Mouse (Mus musculus): Measurements from ENCODE around the gene Pygo2. TPM values are rescaled to one million over a fixed set of nuclear protein-coding genes. Genes with fewer than 3 reads are reported as not detected.

Pygo2 gene
- polyA plus RNA-seq, 1 experiment, result 87.5 TPM

DNA sequence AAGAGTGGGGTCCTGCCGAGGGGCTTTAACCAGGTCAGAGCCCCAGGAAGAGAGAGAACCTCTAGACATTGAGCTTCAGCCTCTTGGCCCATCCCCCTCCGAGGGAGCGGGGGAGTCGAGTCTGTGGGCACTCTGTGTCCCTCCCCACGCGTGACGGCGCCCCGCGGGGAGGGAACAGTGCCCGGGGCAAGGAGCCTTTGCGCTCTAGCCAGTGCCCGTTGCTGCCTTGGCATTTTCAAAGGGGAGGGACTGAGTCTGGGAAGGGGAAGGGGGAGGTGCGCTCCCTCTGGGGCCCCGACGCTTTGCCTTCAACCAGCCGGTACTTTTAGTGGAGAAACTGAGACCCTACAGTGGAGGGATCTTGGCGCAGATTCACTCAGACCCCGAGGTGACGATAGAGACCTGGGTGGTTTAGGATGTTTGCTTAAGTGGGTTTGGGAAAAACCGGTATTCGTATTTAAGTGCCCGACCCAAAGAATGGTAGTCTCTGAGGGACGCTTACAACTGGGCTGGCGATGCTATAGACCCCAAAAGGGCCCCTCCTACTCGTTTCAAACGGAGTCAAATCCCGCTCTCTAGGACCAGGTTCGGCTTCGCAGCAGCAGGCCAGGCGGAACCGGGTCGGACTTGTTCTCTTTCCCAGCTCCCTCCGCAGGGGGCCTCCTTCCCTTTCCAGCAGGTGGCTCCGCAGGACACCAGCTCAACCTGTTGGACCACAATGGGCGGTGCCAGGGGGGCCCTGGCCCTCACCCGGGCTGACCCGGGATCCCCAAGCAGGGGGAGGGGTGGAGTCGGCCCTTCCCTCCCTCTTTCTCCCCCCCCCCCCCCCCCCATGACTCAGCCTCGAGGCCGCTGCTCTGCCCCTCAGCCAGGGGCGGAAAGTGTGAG lies 35.8 kb upstream of the Pygo2 start, which contains the start of gene Zbtb7b:
Zbtb7b (minus strand) TSS at position 771 of the 888 bp plus-strand sequence.
- H3K4me1 ChIP-seq (ENCODE audit: control insufficient read depth, insufficient read depth, insufficient read length, low read length), result peaks cover 10% of the 10 kb centered on the region
- peaks cover 7% of the 10 kb centered on the region; the same call in 1 of the 2 replicates for H3K36me3 ChIP-seq (ENCODE audit: control insufficient read depth, insufficient read depth, low read length)
- H3K27me3 ChIP-seq (ENCODE audit: control insufficient read depth, insufficient read depth, low read length), result no peaks in the 10 kb centered on the region
- peak within 1 kb of the TSS; percentile 72 for H3K4me3 ChIP-seq (ENCODE audit: low read depth, low read length)
- WGBS, result 1% methylated on average over 42 of the region's 42 CpGs
- TF ChIP-seq POLR2A (IDR thresholded peaks at IDR 0.05; ENCODE audit: low read depth, low read length) (no peak; the same call in 1 of the 2 replicates), CTCF (IDR thresholded peaks at IDR 0.05; ENCODE audit: extremely low read depth, insufficient read length, insufficient replicate concordance, low read depth, low read length) (peak; percentile 35; the same call in 1 of the 2 replicates)
- peak within 1 kb of the TSS; percentile 97 for H3K27ac ChIP-seq (ENCODE audit: insufficient read depth, low read depth, low read length)

DNA sequence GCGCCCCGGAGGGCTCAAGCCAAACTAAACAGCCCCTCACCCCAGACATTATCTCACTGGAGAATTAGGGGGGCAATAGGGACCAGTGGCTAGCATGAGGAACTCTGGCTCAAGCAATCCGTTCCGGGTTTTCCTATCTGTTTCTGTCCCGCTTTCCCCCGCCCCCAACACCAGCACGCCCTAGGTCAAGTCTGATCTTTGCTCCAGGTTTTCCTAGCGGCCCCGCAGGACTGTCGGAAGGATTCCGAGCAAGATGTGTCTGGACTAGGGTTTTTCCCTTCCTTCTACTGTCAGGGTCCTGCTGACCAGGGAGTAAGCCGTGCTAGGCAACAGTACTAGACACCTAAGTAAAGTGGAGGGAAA lies 35.1 kb upstream of the Pygo2 start:
- peak overlapping the region; percentile 97 for H3K27ac ChIP-seq (ENCODE audit: insufficient read depth, low read depth, low read length)
- no peak for TF ChIP-seq CTCF (IDR thresholded peaks at IDR 0.05; ENCODE audit: extremely low read depth, insufficient read length, insufficient replicate concordance, low read depth, low read length)
- peak; percentile 56; the same call in 1 of the 2 replicates for TF ChIP-seq POLR2A (IDR thresholded peaks at IDR 0.05; ENCODE audit: low read depth, low read length)
- peaks cover 4% of the 10 kb centered on the region for H3K4me1 ChIP-seq (ENCODE audit: control insufficient read depth, insufficient read depth, insufficient read length, low read length)
- WGBS, result 0% methylated on average over 12 of the region's 12 CpGs
- peak overlapping the region; percentile 72 for H3K4me3 ChIP-seq (ENCODE audit: low read depth, low read length)
- H3K36me3 ChIP-seq (ENCODE audit: control insufficient read depth, insufficient read depth, low read length), result peaks cover 4% of the 10 kb centered on the region; the same call in 1 of the 2 replicates
- no peaks in the 10 kb centered on the region for H3K27me3 ChIP-seq (ENCODE audit: control insufficient read depth, insufficient read depth, low read length)

DNA sequence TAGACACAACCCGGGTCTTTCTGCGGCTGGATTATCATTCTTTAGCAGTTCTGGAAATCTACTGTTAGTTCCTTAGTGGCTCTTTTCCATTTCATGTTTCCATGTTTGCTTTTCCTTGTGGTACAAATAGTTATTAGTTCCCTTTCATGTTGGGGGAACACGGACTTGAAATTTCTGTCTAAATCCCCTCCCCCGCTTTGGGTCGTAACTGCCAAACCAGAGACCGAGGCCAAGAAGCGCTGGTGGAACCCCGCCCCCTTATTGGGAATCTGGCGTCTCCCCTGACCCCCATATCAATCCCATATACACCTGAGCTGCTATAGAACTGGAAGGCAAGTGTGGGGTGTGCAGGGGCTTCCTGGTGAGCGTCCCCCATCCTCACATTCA lies 34.6 kb upstream of the Pygo2 start:
- TF ChIP-seq POLR2A (IDR thresholded peaks at IDR 0.05; ENCODE audit: low read depth, low read length) (no peak), CTCF (IDR thresholded peaks at IDR 0.05; ENCODE audit: extremely low read depth, insufficient read length, insufficient replicate concordance, low read depth, low read length) (no peak)
- Histone ChIP-seq H3K4me1 (ENCODE audit: control insufficient read depth, insufficient read depth, insufficient read length, low read length) (no peaks in the 10 kb centered on the region; the same call in 1 of the 2 replicates), H3K4me3 (ENCODE audit: low read depth, low read length) (peak overlapping the region; percentile 72), H3K27ac (ENCODE audit: insufficient read depth, low read depth, low read length) (peak overlapping the region; percentile 97), H3K36me3 (ENCODE audit: control insufficient read depth, insufficient read depth, low read length) (peaks cover 3% of the 10 kb centered on the region; the same call in 1 of the 2 replicates), H3K27me3 (ENCODE audit: control insufficient read depth, insufficient read depth, low read length) (no peaks in the 10 kb centered on the region)
- WGBS, result 4% methylated on average over 10 of the region's 10 CpGs

DNA sequence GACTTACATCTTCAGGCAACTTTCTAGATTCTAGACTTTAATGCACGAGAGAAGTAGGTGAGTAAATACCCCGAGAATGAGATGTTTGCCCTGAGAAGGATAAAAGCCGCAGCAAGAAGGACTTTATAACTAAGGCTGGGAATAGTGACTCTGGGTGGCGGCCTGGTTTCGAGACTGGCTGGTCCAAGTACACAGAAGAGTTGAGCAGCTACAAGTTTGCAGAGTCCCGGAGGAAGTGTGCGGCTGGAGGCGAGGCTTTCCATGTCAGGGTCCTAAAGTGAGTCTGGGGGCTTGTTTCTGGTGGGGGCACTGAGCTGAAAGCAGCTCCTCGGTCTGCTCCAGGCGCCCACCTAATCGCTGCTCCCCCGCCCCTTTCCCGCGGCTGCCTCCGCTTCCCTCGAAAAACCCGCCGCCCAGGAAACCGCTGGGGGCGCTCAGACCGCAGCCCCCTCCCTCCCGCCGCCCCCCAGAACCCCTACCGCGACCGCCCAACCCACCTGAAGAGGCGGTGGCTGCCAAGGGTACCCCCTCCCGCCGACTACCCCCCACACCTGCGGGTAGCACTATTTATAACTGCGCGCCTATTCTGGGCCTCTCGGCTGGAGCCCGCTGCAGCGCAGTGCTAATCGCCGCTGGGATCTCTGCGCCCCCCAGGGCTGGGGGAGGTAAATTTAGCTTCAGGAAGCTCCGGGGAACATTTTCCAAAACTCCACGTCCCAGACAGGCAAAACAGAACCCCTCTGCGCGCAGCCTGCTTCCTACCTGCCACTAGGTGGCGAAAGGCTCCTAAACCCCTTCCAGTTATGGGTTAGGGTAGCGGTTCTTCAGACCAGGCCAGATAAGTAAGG lies 34.0 kb upstream of the Pygo2 start:
- Histone ChIP-seq H3K36me3 (ENCODE audit: control insufficient read depth, insufficient read depth, low read length) (peaks cover 3% of the 10 kb centered on the region; the same call in 1 of the 2 replicates), H3K4me1 (ENCODE audit: control insufficient read depth, insufficient read depth, insufficient read length, low read length) (no peaks in the 10 kb centered on the region; the same call in 1 of the 2 replicates), H3K27me3 (ENCODE audit: control insufficient read depth, insufficient read depth, low read length) (no peaks in the 10 kb centered on the region), H3K4me3 (ENCODE audit: low read depth, low read length) (peak overlapping the region; percentile 72), H3K27ac (ENCODE audit: insufficient read depth, low read depth, low read length) (peak overlapping the region; percentile 97)
- under 1% methylated on average over 42 of the region's 44 CpGs for WGBS
- TF ChIP-seq CTCF (IDR thresholded peaks at IDR 0.05; ENCODE audit: extremely low read depth, insufficient read length, insufficient replicate concordance, low read depth, low read length), result peak; percentile 92; the same call in 1 of the 2 replicates
- no peak; the same call in 1 of the 2 replicates for TF ChIP-seq POLR2A (IDR thresholded peaks at IDR 0.05; ENCODE audit: low read depth, low read length)

DNA sequence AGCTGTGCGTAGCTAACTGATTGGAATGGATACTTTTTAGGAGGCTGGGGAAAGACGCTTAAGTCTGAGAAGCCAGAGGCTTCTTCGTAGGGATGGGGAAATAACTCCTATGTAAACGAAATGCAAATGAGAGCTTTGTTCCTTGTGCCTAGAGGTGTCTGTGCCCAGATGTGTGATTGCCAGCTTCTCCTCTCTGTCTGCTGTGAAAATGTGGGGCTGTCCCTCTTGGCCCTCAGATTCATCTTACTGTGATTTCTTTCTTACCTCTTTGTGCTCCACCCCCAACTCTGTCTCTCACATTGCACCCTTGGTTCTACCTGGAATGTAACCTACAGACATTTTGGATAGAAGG lies 33.4 kb upstream of the Pygo2 start:
- Histone ChIP-seq H3K4me3 (ENCODE audit: low read depth, low read length) (peak overlapping the region; percentile 72; the same call in 1 of the 2 replicates), H3K27ac (ENCODE audit: insufficient read depth, low read depth, low read length) (no peak overlapping the region), H3K27me3 (ENCODE audit: control insufficient read depth, insufficient read depth, low read length) (no peaks in the 10 kb centered on the region), H3K4me1 (ENCODE audit: control insufficient read depth, insufficient read depth, insufficient read length, low read length) (no peaks in the 10 kb centered on the region; the same call in 1 of the 2 replicates), H3K36me3 (ENCODE audit: control insufficient read depth, insufficient read depth, low read length) (peaks cover 7% of the 10 kb centered on the region)
- whole genome bisulfite sequencing, result 3% methylated on average over 4 of the region's 4 CpGs
- no peak for TF ChIP-seq POLR2A (IDR thresholded peaks at IDR 0.05; ENCODE audit: low read depth, low read length)
- TF ChIP-seq CTCF (IDR thresholded peaks at IDR 0.05; ENCODE audit: extremely low read depth, insufficient read length, insufficient replicate concordance, low read depth, low read length), result no peak

DNA sequence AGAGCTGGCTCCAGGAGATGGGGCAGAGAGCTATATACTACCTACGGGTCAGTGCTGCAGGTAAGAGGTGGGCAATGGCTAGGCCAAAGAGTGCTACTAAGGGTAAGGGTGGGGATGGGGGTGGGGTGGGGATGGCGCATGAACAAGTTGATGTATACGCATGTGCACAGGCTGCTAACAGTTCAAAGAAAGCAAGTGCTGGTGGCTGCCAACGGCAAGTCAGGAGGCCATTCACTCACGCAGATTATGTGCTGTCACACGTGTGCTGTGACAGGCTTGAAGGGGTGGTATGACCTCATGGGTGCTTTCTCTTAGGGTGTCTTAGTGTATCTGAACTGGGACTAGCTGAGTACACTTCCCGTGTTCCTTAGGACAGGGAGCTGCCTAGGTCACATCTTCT lies 28.7 kb upstream of the Pygo2 start:
- H3K4me1 ChIP-seq (ENCODE audit: control insufficient read depth, insufficient read depth, insufficient read length, low read length), result peaks cover 6% of the 10 kb centered on the region; the same call in 1 of the 2 replicates
- H3K27me3 ChIP-seq (ENCODE audit: control insufficient read depth, insufficient read depth, low read length), result no peaks in the 10 kb centered on the region
- no peak overlapping the region for H3K4me3 ChIP-seq (ENCODE audit: low read depth, low read length)
- TF ChIP-seq POLR2A (IDR thresholded peaks at IDR 0.05; ENCODE audit: low read depth, low read length), result no peak
- peaks cover 39% of the 10 kb centered on the region for H3K36me3 ChIP-seq (ENCODE audit: control insufficient read depth, insufficient read depth, low read length)
- no peak overlapping the region for H3K27ac ChIP-seq (ENCODE audit: insufficient read depth, low read depth, low read length)
- WGBS, result 77% methylated on average over 7 of the region's 7 CpGs

Measured in small intestine, adult 2 months (tissue).